26 mouse cellular contexts compared by ENCODE assay signal in genomic region chr11:62951012-62951411, GRCm38 (mm10). TPM values are rescaled to one million over a fixed set of nuclear protein-coding genes. Genes with fewer than 3 reads are reported as not detected.
DNase-seq lines count a peak whose midpoint lies in the region; TF ChIP-seq lines count a peak whose summit lies in the region.
"Had no signal": no experiment of that assay in that cellular context is flagged by ENCODE, and none has a peak within 500 bp of the region (broad histone marks: within the 10 kb centered on the region; RNA-seq: fewer than 3 reads in every experiment).

Gene Cdrt4, plus strand, starts transcription at chr11:62951193.

- H3K4me1 ChIP-seq in heart, embryonic 10.5 days = no peaks in the 10 kb centered on the region; the same call in 1 of the 2 replicates
- no peaks in the 10 kb centered on the region for H3K4me1 ChIP-seq in testis, adult 2 months (ENCODE audit: control insufficient read depth, insufficient read depth, low read length)

- no peaks in the 10 kb centered on the region; the same call in 1 of the 2 replicates for H3K36me3 ChIP-seq in heart, embryonic 10.5 days
- H3K36me3 ChIP-seq in testis, adult 2 months (ENCODE audit: control insufficient read depth, insufficient read depth, low read length) = no peaks in the 10 kb centered on the region
- H3K36me3 ChIP-seq: G1E had no signal

- peak; percentile 68 for DNase-seq in heart, adult 11 months
- DNase-seq in heart, postnatal 10 days = no peak
- DNase-seq in heart, embryonic 10.5 days (ENCODE audit: low spot score) = peak; percentile 61
- DNase-seq in heart, postnatal 36 days = no peak
- DNase-seq in testis, postnatal 10 days (ENCODE audit: low spot score) = no peak
- DNase-seq in ES-CJ7 (ENCODE audit: low read depth, low spot score) = peak; percentile 12
- no peak for DNase-seq in spleen, postnatal 14 days (ENCODE audit: low spot score in 2 of 2)
- DNase-seq: adrenal gland, adult 2 months; adrenal gland, adult 8-10 months; adrenal gland, postnatal 10 days; adrenal gland, postnatal 14 days; adrenal gland, postnatal 25 days; adrenal gland, postnatal 36 days; B cell, adult 2 months; cerebellum, adult 11 months; cerebellum, adult 11-12 months; cerebellum, adult 18-20 months had no signal

- peak; percentile 62; the same call in 1 of the 2 replicates for TF ChIP-seq POLR2A in testis, adult 2 months (IDR thresholded peaks at IDR 0.05; ENCODE audit: control insufficient read depth, low read depth, low read length)

- WGBS in heart, embryonic 10.5 days = 79% methylated on average over 3 of the region's 3 CpGs

- no peak for TF ChIP-seq CTCF in testis, adult 2 months (IDR thresholded peaks at IDR 0.05; ENCODE audit: control insufficient read depth, insufficient read depth, insufficient replicate concordance, low read depth, low read length)

- no peaks in the 10 kb centered on the region for H3K27me3 ChIP-seq in heart, embryonic 10.5 days (ENCODE audit: insufficient read depth, poor library complexity, severe bottlenecking)
- no peaks in the 10 kb centered on the region for H3K27me3 ChIP-seq in testis, adult 2 months (ENCODE audit: control insufficient read depth, insufficient read depth, low read length)
- H3K27me3 ChIP-seq: Patski had no signal

- no peak within 1 kb of the TSS for H3K27ac ChIP-seq in heart, embryonic 10.5 days
- H3K27ac ChIP-seq in testis, adult 2 months (ENCODE audit: control insufficient read depth, insufficient read depth, low read depth, low read length) = 0 out of 2 replicates have a peak within 1 kb of the TSS, but pooled peaks have one; percentile 14

- no peak within 1 kb of the TSS for H3K4me3 ChIP-seq in heart, embryonic 10.5 days
- H3K4me3 ChIP-seq in testis, adult 2 months (ENCODE audit: control insufficient read depth, low read depth, low read length) = peak within 1 kb of the TSS; percentile 74

- intact Hi-C loops in heart, postnatal 10 days (cut with DNase I) = no loop called here
- intact Hi-C loops in heart, postnatal 36 days (cut with DNase I) = no loop called here

- H3K9me3 ChIP-seq in heart, embryonic 10.5 days = no peaks in the 10 kb centered on the region
- H3K9me3 ChIP-seq: G1E had no signal

RNA-seq across cellular contexts. Expression of gene Cdrt4, which starts in this region (rescaled TPM):
- total RNA-seq in heart, postnatal 10 days (2021) = not detected
- 0.31 TPM in 1 of 2 replicates, not detected in the other for polyA plus RNA-seq in heart, embryonic 10.5 days (2016; fragmentation: Nextera tagmentation; extraction: Ambion mirVana)
- total RNA-seq in heart, postnatal 36 days (2021) = not detected
- 330 and 374 TPM in 2 replicates for polyA plus RNA-seq in testis, adult 2 months (2012; rRNA removed)
- total RNA-seq: adrenal gland, adult 18-20 months; adrenal gland, adult 2 months; adrenal gland, postnatal 10 days; adrenal gland, postnatal 14 days; adrenal gland, postnatal 25 days; adrenal gland, postnatal 36 days; CH12.LX; MEL had no signal
- polyA plus RNA-seq: activated CD4-positive, CD25-positive, alpha-beta regulatory T cell, adult 4 months; C2C12; CD4-positive, CD25-positive, alpha-beta regulatory T cell, adult 4 months; G1E; Patski had no signal

Comparison
In these comparisons a context has a peak if more than half of its experiments do, and no peak if none do; other contexts are left out.
1. RNA of gene Cdrt4 (polyA plus RNA-seq): 330 to 374 TPM in testis, adult 2 months; 0.31 TPM in heart, embryonic 10.5 days; every median in the first group is over 100 times any median in the second.
2. DNase-seq: peak in heart, adult 11 months (single experiment) and ES-CJ7 (single experiment); none in heart, postnatal 10 days (0 of 2), heart, postnatal 36 days (0 of 2), testis, postnatal 10 days (single experiment) and spleen, postnatal 14 days (0 of 2).
3. Peak in DNase-seq in heart, embryonic 10.5 days; RNA of the gene not detected or under 1 TPM.